Mouse (Mus musculus): ENCODE data around the gene Mageb1.
"Not testable (repeated sequence)": the region's sequence is repeated elsewhere in the genome, so short reads cannot be mapped to it uniquely, and the experiment has no call there.

Gene Mageb1

GRCm38 (mm10) chrX:92016233-92016632 lies at the start of gene Mageb1:
Gene Mageb1, minus strand, starts transcription at chrX:92016333.
- DNase-seq: not testable (repeated sequence)

All from kidney, postnatal 4 days (tissue).